Mouse (Mus musculus) cerebellum, adult 2 months (tissue): ENCODE results near the gene Dcun1d2. TPM values are rescaled to one million over a fixed set of nuclear protein-coding genes. Genes with fewer than 3 reads are reported as not detected.

Source experiments
- DNase-seq, 2 experiments: peaks; one replicate each; pipeline ENCODE4 v3.0.0; 2021
- H3K27ac ChIP-seq: fragments of 200-500 bp; 2 replicates; pipeline ENCODE4 v1.5.1; 2012; ENCODE audit warnings: low read length, control low read depth, inconsistent platforms; ENCODE audit not compliant: insufficient read depth
- H3K27me3 ChIP-seq: fragments of 200-500 bp; 2 replicates; pipeline ENCODE4 v1.6.1; 2012; ENCODE audit warnings: inconsistent platforms, mild to moderate bottlenecking, low read length, moderate library complexity; ENCODE audit not compliant: control insufficient read depth, insufficient read depth
- H3K4me1 ChIP-seq: fragments of 200-500 bp; 2 replicates; pipeline ENCODE4 v1.6.1; 2011; ENCODE audit warnings: low read length; ENCODE audit not compliant: control insufficient read depth, insufficient read depth
- H3K4me3 ChIP-seq: fragments of 200-500 bp; replicated peaks from 2 replicates; pipeline ENCODE3; 2011; ENCODE audit warnings: mild to moderate bottlenecking, low read depth, low read length, control low read depth; ENCODE audit not compliant: insufficient read depth
- CTCF ChIP-seq: fragments of 200-500 bp; IDR thresholded peaks from 2 replicates; pipeline ENCODE4 v1.5.1; 2011; ENCODE audit warnings: low read depth, mild to moderate bottlenecking, control low read depth, low read length, moderate library complexity, borderline replicate concordance; ENCODE audit not compliant: insufficient read depth
- POLR2A ChIP-seq: fragments of 200-500 bp; IDR thresholded peaks from 2 replicates; pipeline ENCODE4 v1.6.1; 2011; ENCODE audit warnings: low read length, control low read depth, borderline replicate concordance; ENCODE audit not compliant: insufficient read depth
- WGBS: fragments of 180-500 bp; shearing (Covaris S2); methylation state at CpG from one replicate; pipeline ENCODE4 v1.1.7; 2018; 5-methylcytosine and 5-hydroxymethylcytosine counted together
- polyA plus RNA-seq: library from polyadenylated mRNA; depleted of rRNA; stranded (reverse); fragments of >200 nt; gene quantifications from 2 replicates; pipeline ENCODE4 v1.2.3, GENCODE M21; 2012

Gene Dcun1d2
- polyA plus RNA-seq, 1 experiment: 62.3 TPM

- Histone ChIP-seq H3K4me1 (no peaks in the 10 kb centered on the region), H3K27me3 (no peaks in the 10 kb centered on the region), H3K4me3 (peak overlapping the region; percentile 91), H3K27ac (peak overlapping the region; percentile 99)
- WGBS: under 1% methylated on average over 34 of the region's 34 CpGs
- DNase-seq: peak in 1 of 2 experiments; percentile 94
- TF ChIP-seq POLR2A (no peak), CTCF (no peak)
Measured at GRCm38 (mm10) chr8:13287304-13287691, 633 bp downstream of the Dcun1d2 start.

- TF ChIP-seq CTCF (peak; percentile 19; the same call in 1 of the 2 replicates), POLR2A (no peak)
- no peak overlapping the region for H3K4me3 ChIP-seq
- DNase-seq: no peak
- WGBS: 66% methylated on average over 1 of the region's 1 CpGs
- H3K27me3 ChIP-seq: no peaks in the 10 kb centered on the region
- no peaks in the 10 kb centered on the region for H3K4me1 ChIP-seq
- H3K27ac ChIP-seq: no peak overlapping the region
Measured at GRCm38 (mm10) chr8:13283200-13283599, 4.7 kb downstream of the Dcun1d2 start.

- TF ChIP-seq POLR2A (no peak), CTCF (no peak)
- 92% methylated on average over 5 of the region's 5 CpGs for WGBS
- Histone ChIP-seq H3K27me3 (no peaks in the 10 kb centered on the region), H3K4me1 (no peaks in the 10 kb centered on the region), H3K27ac (no peak overlapping the region), H3K4me3 (no peak overlapping the region)
- DNase-seq: no peak
Measured at GRCm38 (mm10) chr8:13276941-13277447, 10.9 kb downstream of the Dcun1d2 start.

GRCm38 (mm10) chr8:13272834-13273233 is 15.1 kb downstream of the Dcun1d2 start:
- TF ChIP-seq CTCF: no peak
- no peak for TF ChIP-seq POLR2A
- no peak for DNase-seq
- 91% methylated on average over 5 of the region's 5 CpGs for WGBS
- Histone ChIP-seq H3K4me1 (no peaks in the 10 kb centered on the region), H3K27me3 (no peaks in the 10 kb centered on the region), H3K27ac (no peak overlapping the region), H3K4me3 (no peak overlapping the region)

GRCm38 (mm10) chr8:13267566-13267965 is 20.4 kb downstream of the Dcun1d2 start:
- no peak overlapping the region for H3K27ac ChIP-seq
- no peak for TF ChIP-seq CTCF
- no peak overlapping the region for H3K4me3 ChIP-seq
- WGBS: 51% methylated on average over 2 of the region's 2 CpGs
- no peak for DNase-seq
- H3K27me3 ChIP-seq: no peaks in the 10 kb centered on the region
- no peaks in the 10 kb centered on the region for H3K4me1 ChIP-seq

GRCm38 (mm10) chr8:13263376-13263775 is 24.6 kb downstream of the Dcun1d2 start:
- no peak for TF ChIP-seq CTCF
- no peak for TF ChIP-seq POLR2A
- H3K27me3 ChIP-seq: no peaks in the 10 kb centered on the region
- 56% methylated on average over 3 of the region's 3 CpGs for WGBS
- H3K27ac ChIP-seq: no peak overlapping the region
- H3K4me1 ChIP-seq: no peaks in the 10 kb centered on the region
- H3K4me3 ChIP-seq: no peak overlapping the region
- DNase-seq: no peak

- TF ChIP-seq POLR2A (no peak), CTCF (peak; percentile 63)
- 20% methylated on average over 8 of the region's 8 CpGs for WGBS
Measured at GRCm38 (mm10) chr8:13254019-13254418, 33.9 kb downstream of the Dcun1d2 start, which contains the start of gene Adprhl1. Gene Adprhl1, minus strand, starts transcription at chr8:13254162.

GRCm38 (mm10) chr8:13253413-13253812 is 34.5 kb downstream of the Dcun1d2 start:
- no peak overlapping the region for H3K27ac ChIP-seq
- no peak overlapping the region for H3K4me3 ChIP-seq
- no peak for DNase-seq
- TF ChIP-seq CTCF: no peak
- no peak for TF ChIP-seq POLR2A
- peaks cover 6% of the 10 kb centered on the region; the same call in 1 of the 2 replicates for H3K4me1 ChIP-seq
- no peaks in the 10 kb centered on the region for H3K27me3 ChIP-seq
- WGBS: 79% methylated on average over 5 of the region's 5 CpGs

More at GRCm38 (mm10) chr8:13254019-13254418, 33.9 kb downstream of the Dcun1d2 start, which contains the start of gene Adprhl1:
- H3K4me3 ChIP-seq: no peak within 1 kb of the TSS
- H3K27ac ChIP-seq: no peak within 1 kb of the TSS
- peak; percentile 62 to 70 for DNase-seq
- no peaks in the 10 kb centered on the region for H3K27me3 ChIP-seq
- peaks cover 6% of the 10 kb centered on the region; the same call in 1 of the 2 replicates for H3K4me1 ChIP-seq
